Mouse (Mus musculus): ENCODE results near the gene Zmiz2. TPM values are rescaled to one million over a fixed set of nuclear protein-coding genes. Genes with fewer than 3 reads are reported as not detected.

The Zmiz2 gene
- polyA plus RNA-seq, 2 experiments = 12.4 to 34.1 TPM

DNA sequence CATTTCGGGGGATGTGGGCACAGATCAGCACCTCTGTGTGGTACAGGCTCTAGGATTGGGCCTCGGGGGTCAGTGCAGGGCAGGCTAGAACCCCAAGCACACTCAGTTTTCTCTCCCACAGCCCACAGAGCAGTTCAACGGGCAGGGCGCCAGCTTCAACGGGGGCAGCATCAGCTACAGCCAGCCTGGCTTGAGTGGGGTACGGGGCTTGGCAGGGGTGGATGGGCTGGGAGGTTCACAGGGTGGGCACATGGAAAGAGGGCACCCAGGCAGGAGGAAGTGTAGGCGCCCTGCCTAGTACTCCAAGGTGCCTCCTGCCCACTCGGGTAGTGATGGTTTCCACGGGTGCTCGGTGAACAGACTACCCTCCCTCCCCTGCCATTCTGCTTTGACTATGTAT lies 9.3 kb downstream of the Zmiz2 start:
- Histone ChIP-seq H3K27ac (replicated peaks; ENCODE audit: low read depth, low read length) (no peak overlapping the region), H3K36me3 (ENCODE audit: control insufficient read depth, insufficient read depth, low read length) (peaks cover 90% of the 10 kb centered on the region), H3K4me3 (replicated peaks; ENCODE audit: low read length) (no peak overlapping the region), H3K4me2 (replicated peaks; ENCODE audit: low read depth, low read length, severe bottlenecking) (no peak overlapping the region), H3K4me1 (ENCODE audit: control insufficient read depth, insufficient read depth, low read length) (no peaks in the 10 kb centered on the region), H3K9ac (ENCODE audit: low read depth, low read length, severe bottlenecking) (no peak overlapping the region), H3K9me3 (ENCODE audit: control insufficient read depth, low read length) (no peaks in the 10 kb centered on the region), H3K27me3 (ENCODE audit: control insufficient read depth, insufficient read depth, low read length) (no peaks in the 10 kb centered on the region)
- no peak for TF ChIP-seq POLR2A (IDR thresholded peaks at IDR 0.05; ENCODE audit: borderline replicate concordance, extremely low read depth, insufficient read depth, insufficient read length)
- no peak for DNase-seq (ENCODE audit: low spot score)
- ATAC-seq (ENCODE audit: low FRiP score, low read depth) = no peak
- WGBS = 89% methylated on average over 10 of the region's 10 CpGs

- TF ChIP-seq POLR2A (IDR thresholded peaks at IDR 0.05; ENCODE audit: borderline replicate concordance, extremely low read depth, insufficient read depth, insufficient read length) = no peak
- Histone ChIP-seq H3K27ac (replicated peaks; ENCODE audit: low read depth, low read length) (no peak overlapping the region), H3K27me3 (ENCODE audit: control insufficient read depth, insufficient read depth, low read length) (no peaks in the 10 kb centered on the region), H3K36me3 (ENCODE audit: control insufficient read depth, insufficient read depth, low read length) (peaks cover 76% of the 10 kb centered on the region), H3K4me2 (replicated peaks; ENCODE audit: low read depth, low read length, severe bottlenecking) (no peak overlapping the region), H3K4me1 (ENCODE audit: control insufficient read depth, insufficient read depth, low read length) (peaks cover 29% of the 10 kb centered on the region), H3K9me3 (ENCODE audit: control insufficient read depth, low read length) (no peaks in the 10 kb centered on the region), H3K4me3 (replicated peaks; ENCODE audit: low read length) (no peak overlapping the region), H3K9ac (ENCODE audit: low read depth, low read length, severe bottlenecking) (no peak overlapping the region)
- no peak for DNase-seq (ENCODE audit: low spot score)
- no peak for ATAC-seq (ENCODE audit: low FRiP score, low read depth)
- WGBS = 91% methylated on average over 19 of the region's 19 CpGs
These were observed 13.9 kb downstream of the Zmiz2 start for GRCm38 (mm10) chr11:6402515-6403510.

DNA sequence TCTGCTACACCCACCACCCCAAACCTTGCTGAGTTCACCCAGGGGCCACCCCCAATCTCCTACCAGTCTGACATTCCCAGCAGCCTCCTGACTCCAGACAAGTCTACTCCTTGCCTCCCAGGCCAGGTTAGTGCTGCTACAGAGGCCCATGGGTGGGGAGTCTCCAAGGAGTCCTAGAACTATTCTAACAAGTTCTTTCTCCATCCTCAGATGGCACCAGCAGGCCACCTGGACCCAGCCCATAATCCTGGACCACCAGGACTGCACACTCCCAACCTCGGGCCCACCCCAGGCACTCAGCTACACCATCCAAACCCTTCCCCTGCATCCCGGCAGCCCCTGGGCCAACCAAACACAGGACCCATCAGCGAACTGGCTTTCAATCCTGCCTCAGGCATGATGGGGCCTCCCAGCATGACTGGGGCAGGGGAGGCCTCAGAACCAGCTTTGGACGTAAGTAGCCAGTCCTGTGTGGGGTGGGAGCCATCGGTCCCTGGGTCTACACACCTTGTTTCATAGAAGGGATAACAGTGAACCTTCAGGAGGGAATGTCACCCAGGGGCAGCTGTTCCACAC lies 15.0 kb downstream of the Zmiz2 start:
- Histone ChIP-seq H3K9ac (ENCODE audit: low read depth, low read length, severe bottlenecking) (no peak overlapping the region), H3K36me3 (ENCODE audit: control insufficient read depth, insufficient read depth, low read length) (peaks cover 65% of the 10 kb centered on the region), H3K9me3 (ENCODE audit: control insufficient read depth, low read length) (no peaks in the 10 kb centered on the region), H3K4me3 (replicated peaks; ENCODE audit: low read length) (no peak overlapping the region), H3K4me1 (ENCODE audit: control insufficient read depth, insufficient read depth, low read length) (peaks cover 29% of the 10 kb centered on the region), H3K27me3 (ENCODE audit: control insufficient read depth, insufficient read depth, low read length) (no peaks in the 10 kb centered on the region), H3K4me2 (replicated peaks; ENCODE audit: low read depth, low read length, severe bottlenecking) (no peak overlapping the region), H3K27ac (replicated peaks; ENCODE audit: low read depth, low read length) (peak overlapping the region; percentile 90; the same call in 1 of the 2 replicates)
- TF ChIP-seq POLR2A (IDR thresholded peaks at IDR 0.05; ENCODE audit: borderline replicate concordance, extremely low read depth, insufficient read depth, insufficient read length) = no peak
- ATAC-seq (ENCODE audit: low FRiP score, low read depth) (no peak), DNase-seq (ENCODE audit: low spot score) (no peak)
- 83% methylated on average over 5 of the region's 5 CpGs for WGBS

DNA sequence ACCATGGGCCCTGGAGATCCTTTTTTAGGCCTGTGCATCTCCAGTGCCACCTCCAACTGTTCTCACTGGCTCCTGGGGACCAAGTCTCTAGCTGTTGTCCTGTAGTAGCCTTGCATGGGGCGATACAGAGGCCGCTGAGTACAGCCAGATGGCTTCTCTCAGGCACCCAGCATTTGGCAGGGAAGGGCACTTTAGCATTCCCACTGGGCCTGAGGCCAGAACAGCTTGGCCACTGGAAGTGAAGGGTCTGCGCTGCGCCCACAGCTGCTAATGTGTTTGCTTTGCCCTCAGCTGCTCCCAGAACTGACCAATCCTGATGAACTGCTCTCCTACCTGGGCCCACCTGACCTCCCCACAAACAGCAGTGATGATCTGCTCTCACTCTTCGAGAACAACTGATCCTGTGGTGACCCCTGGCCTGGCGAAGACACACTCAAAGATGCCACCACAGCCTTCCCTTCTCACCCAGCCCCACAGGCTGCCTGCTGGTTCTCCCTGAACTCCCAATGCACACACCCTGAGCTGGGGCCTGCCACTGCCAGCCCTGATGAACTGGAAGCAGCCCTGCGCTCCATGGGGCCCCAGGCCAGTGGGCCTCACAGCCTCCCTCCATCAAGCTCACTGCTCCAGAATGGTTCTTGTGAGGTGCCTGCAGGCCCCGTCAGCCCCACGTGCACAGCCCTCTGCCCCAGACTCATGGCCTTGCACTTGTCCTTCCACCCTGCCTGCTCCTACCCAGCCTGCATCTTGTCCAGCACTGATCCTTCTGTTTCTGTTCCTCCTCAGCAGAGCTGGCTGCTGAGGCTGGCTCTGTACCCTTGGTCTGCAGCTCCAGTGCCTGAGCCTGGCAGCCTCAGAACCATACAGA lies 16.1 kb downstream of the Zmiz2 start:
- WGBS = 84% methylated on average over 9 of the region's 9 CpGs
- Histone ChIP-seq H3K4me3 (replicated peaks; ENCODE audit: low read length) (no peak overlapping the region), H3K4me1 (ENCODE audit: control insufficient read depth, insufficient read depth, low read length) (peaks cover 29% of the 10 kb centered on the region), H3K27ac (replicated peaks; ENCODE audit: low read depth, low read length) (peak overlapping the region; percentile 90), H3K27me3 (ENCODE audit: control insufficient read depth, insufficient read depth, low read length) (no peaks in the 10 kb centered on the region), H3K36me3 (ENCODE audit: control insufficient read depth, insufficient read depth, low read length) (peaks cover 55% of the 10 kb centered on the region), H3K9me3 (ENCODE audit: control insufficient read depth, low read length) (no peaks in the 10 kb centered on the region), H3K4me2 (replicated peaks; ENCODE audit: low read depth, low read length, severe bottlenecking) (no peak overlapping the region; the same call in 1 of the 2 replicates), H3K9ac (ENCODE audit: low read depth, low read length, severe bottlenecking) (peak overlapping the region; percentile 21; the same call in 1 of the 2 replicates)
- ATAC-seq (ENCODE audit: low FRiP score, low read depth) = no peak
- DNase-seq (ENCODE audit: low spot score) = no peak
- no peak for TF ChIP-seq POLR2A (IDR thresholded peaks at IDR 0.05; ENCODE audit: borderline replicate concordance, extremely low read depth, insufficient read depth, insufficient read length)
